Comparison of ENCODE assay signal across 8 mouse cellular contexts in the genomic region with DNA sequence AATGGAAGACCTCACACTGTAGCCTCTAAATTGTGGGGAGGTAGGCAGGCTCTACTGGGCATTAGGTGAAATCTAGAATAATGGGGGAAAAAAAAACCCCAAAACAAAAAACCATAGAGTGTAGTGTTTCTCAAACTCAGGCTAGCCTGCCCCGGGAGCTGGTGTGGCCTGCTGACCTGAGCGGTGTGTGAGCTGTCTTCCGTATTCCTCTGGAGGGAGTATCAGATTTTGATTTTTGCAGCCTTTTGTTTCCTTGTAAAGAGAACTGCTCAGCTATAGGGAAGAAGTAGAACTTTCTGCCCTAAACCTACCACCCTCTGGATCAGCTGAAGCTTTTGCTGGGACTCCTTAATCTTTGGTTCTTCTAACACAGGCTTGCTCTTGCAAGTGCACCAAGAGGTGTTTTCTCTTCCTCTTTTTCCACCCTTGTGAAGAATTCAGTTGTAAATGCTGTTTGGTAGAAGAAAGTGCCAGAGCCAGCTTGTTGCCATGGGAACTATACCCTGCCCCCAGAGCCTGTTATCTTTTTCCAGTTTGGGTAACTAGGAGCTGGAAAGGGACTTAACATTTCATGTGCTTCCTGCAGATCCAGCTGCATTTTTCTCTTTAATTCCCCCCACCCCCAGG. TPM values are rescaled to one million over a fixed set of nuclear protein-coding genes. Genes with fewer than 3 reads are reported as not detected.
DNase-seq lines count a peak whose midpoint lies in the region; ATAC-seq and TF ChIP-seq lines count a peak whose summit lies in the region.

No protein-coding gene starts in this region.

- in situ Hi-C loops in CH12.LX (cut with MboI; ENCODE audit: low pct_ligation_motif_present, low pct_unique_long_range_greater_than_20kb, low sequenced_read_pairs): no loop called here

- peak overlapping the region; percentile 84 for H3K4me2 ChIP-seq in heart, embryonic 11.5 days
- H3K4me2 ChIP-seq in CH12.LX (ENCODE audit: insufficient read depth, low read depth, poor library complexity, severe bottlenecking): peak overlapping the region; percentile 97
- H3K4me2 ChIP-seq in forebrain, embryonic 15.5 days (replicated peaks): peak overlapping the region; percentile 30; the same call in 1 of the 2 replicates
- peak overlapping the region; percentile 66 for H3K4me2 ChIP-seq in liver, embryonic 11.5 days

- peaks cover 16% of the 10 kb centered on the region for H3K36me3 ChIP-seq in heart, embryonic 11.5 days (ENCODE audit: control insufficient read depth, insufficient read depth, low read length)
- H3K36me3 ChIP-seq in CH12.LX (replicated peaks in 1 of 2; ENCODE audit: control insufficient read depth in 1 of 2, insufficient read depth in 1 of 2, low read length in 1 of 2): peaks cover 30 to 56% of the 10 kb centered on the region in 2 experiments
- H3K36me3 ChIP-seq in forebrain, embryonic 15.5 days: peaks cover 21% of the 10 kb centered on the region
- peaks cover 23% of the 10 kb centered on the region for H3K36me3 ChIP-seq in liver, embryonic 11.5 days (ENCODE audit: control insufficient read depth, insufficient read depth, low read length)

- H3K27me3 ChIP-seq in heart, embryonic 11.5 days (ENCODE audit: control insufficient read depth, insufficient read depth, low read length): no peaks in the 10 kb centered on the region
- H3K27me3 ChIP-seq in CH12.LX (replicated peaks): no peaks in the 10 kb centered on the region
- H3K27me3 ChIP-seq in forebrain, embryonic 15.5 days: no peaks in the 10 kb centered on the region
- no peaks in the 10 kb centered on the region for H3K27me3 ChIP-seq in liver, embryonic 11.5 days (replicated peaks; ENCODE audit: control insufficient read depth, insufficient read depth, low read length)
- H3K27me3 ChIP-seq in cerebellum, adult 2 months (ENCODE audit: control insufficient read depth, insufficient read depth, low read length): no peaks in the 10 kb centered on the region

- H3K4me3 ChIP-seq in heart, embryonic 11.5 days (ENCODE audit: low read depth, low read length): no peak overlapping the region; the same call in 1 of the 2 replicates
- H3K4me3 ChIP-seq in CH12.LX (replicated peaks in 1 of 3; ENCODE audit: low read depth in 2 of 3, low read length in 2 of 3, poor library complexity in 1 of 3): peak overlapping the region; percentile 29 to 45 (median 35)
- no peak overlapping the region for H3K4me3 ChIP-seq in forebrain, embryonic 15.5 days
- peak overlapping the region; percentile 74; the same call in 1 of the 2 replicates for H3K4me3 ChIP-seq in liver, embryonic 11.5 days (ENCODE audit: low read depth, low read length)
- H3K4me3 ChIP-seq in cerebellum, adult 2 months (replicated peaks; ENCODE audit: insufficient read depth, low read depth, low read length): no peak overlapping the region

- dilution Hi-C loops in CH12.LX (cut with MboI; ENCODE audit: extremely low pct_ligation_motif_present, extremely low pct_unique_long_range_greater_than_20kb, low sequenced_read_pairs): no loop called here

- peak overlapping the region; percentile 62; the same call in 1 of the 2 replicates for H3K27ac ChIP-seq in heart, embryonic 11.5 days (ENCODE audit: low read depth, low read length)
- peak overlapping the region; percentile 59; the same call in 1 of the 2 replicates for H3K27ac ChIP-seq in CH12.LX (ENCODE audit: insufficient read depth, low read depth)
- H3K27ac ChIP-seq in forebrain, embryonic 15.5 days (replicated peaks): peak overlapping the region; percentile 65
- peak overlapping the region; percentile 77 for H3K27ac ChIP-seq in liver, embryonic 11.5 days (ENCODE audit: low read depth, low read length)
- H3K27ac ChIP-seq in cerebellum, adult 2 months (ENCODE audit: insufficient read depth, low read length): no peak overlapping the region

- peaks cover 73% of the 10 kb centered on the region for H3K79me2 ChIP-seq in CH12.LX (replicated peaks; ENCODE audit: control insufficient read depth, extremely low read depth, insufficient read depth, poor library complexity, severe bottlenecking)

- no peaks in the 10 kb centered on the region for H3K9me3 ChIP-seq in heart, embryonic 11.5 days (replicated peaks; ENCODE audit: control insufficient read depth, low read length)
- H3K9me3 ChIP-seq in CH12.LX (replicated peaks; ENCODE audit: low read length): no peaks in the 10 kb centered on the region
- H3K9me3 ChIP-seq in forebrain, embryonic 15.5 days: no peaks in the 10 kb centered on the region
- no peaks in the 10 kb centered on the region for H3K9me3 ChIP-seq in liver, embryonic 11.5 days (ENCODE audit: control insufficient read depth, low read length)

- ATAC-seq in heart, embryonic 11.5 days (replicated peaks; ENCODE audit: insufficient number of reproducible peaks, low FRiP score, low TSS enrichment): no peak
- no peak for ATAC-seq in forebrain, embryonic 15.5 days (replicated peaks)
- ATAC-seq in liver, embryonic 11.5 days (replicated peaks; ENCODE audit: low FRiP score): no peak

- peaks cover 48% of the 10 kb centered on the region for H3K4me1 ChIP-seq in heart, embryonic 11.5 days (ENCODE audit: control insufficient read depth, insufficient read depth, low read length)
- H3K4me1 ChIP-seq in CH12.LX (ENCODE audit: control insufficient read depth in 1 of 2, insufficient read depth in 2 of 2): peaks cover 11 to 47% of the 10 kb centered on the region in 2 experiments; a peak in 3 of 4 replicates
- H3K4me1 ChIP-seq in forebrain, embryonic 15.5 days: peaks cover 52% of the 10 kb centered on the region
- peaks cover 53% of the 10 kb centered on the region for H3K4me1 ChIP-seq in liver, embryonic 11.5 days (replicated peaks; ENCODE audit: control insufficient read depth, insufficient read depth, low read length)
- H3K4me1 ChIP-seq in cerebellum, adult 2 months (ENCODE audit: control insufficient read depth, insufficient read depth, low read length): peaks cover 17% of the 10 kb centered on the region

- no peak for TF ChIP-seq CTCF in CH12.LX (conservative IDR thresholded peaks at IDR 0.05 in 1 of 2, IDR thresholded peaks at IDR 0.05 in 1 of 2; ENCODE audit: low read depth in 2 of 2, low read length in 2 of 2)
- TF ChIP-seq CTCF in cerebellum, adult 2 months (IDR thresholded peaks at IDR 0.05; ENCODE audit: borderline replicate concordance, insufficient read depth, low read depth, low read length): no peak

- peak; percentile 60; the same call in 1 of the 2 replicates for TF ChIP-seq EP300 in CH12.LX (IDR thresholded peaks at IDR 0.05; ENCODE audit: low read length)

- 52% methylated on average over 3 of the region's 3 CpGs for WGBS in heart, embryonic 11.5 days (ENCODE audit: insufficient replicate concordance)
- WGBS in forebrain, embryonic 15.5 days: 52% methylated on average over 3 of the region's 3 CpGs
- WGBS in liver, embryonic 11.5 days: 45% methylated on average over 3 of the region's 3 CpGs
- WGBS in cerebellum, adult 2 months: 52% methylated on average over 3 of the region's 3 CpGs

- TF ChIP-seq RAD21 in CH12.LX (IDR thresholded peaks at IDR 0.05; ENCODE audit: low read depth, low read length): no peak

- no peak for DNase-seq in heart, postnatal 14 days
- DNase-seq in CH12.LX (ENCODE audit: extremely low read depth): peak; percentile 67
- DNase-seq in liver, embryonic 11.5 days (ENCODE audit: low spot score): no peak
- peak; percentile 61 for DNase-seq in right cerebral cortex, postnatal 25 days
- no peak for DNase-seq in cerebellum, adult 2 months
- no peak for DNase-seq in kidney, adult 18-20 months

- peak overlapping the region; percentile 18; the same call in 1 of the 2 replicates for H3K9ac ChIP-seq in heart, embryonic 11.5 days (ENCODE audit: low read depth, low read length)
- peak overlapping the region; percentile 90 for H3K9ac ChIP-seq in CH12.LX (ENCODE audit: insufficient read depth, low read depth)
- no peak overlapping the region for H3K9ac ChIP-seq in forebrain, embryonic 15.5 days (replicated peaks)
- 0 out of 2 replicates have a peak overlapping the region, but pooled peaks have one; percentile 28 for H3K9ac ChIP-seq in liver, embryonic 11.5 days (ENCODE audit: low read depth, low read length)

- intact Hi-C loops in heart, postnatal 14 days (cut with DNase I): loop anchor here (5.0 kb wide), 1 partner anchor 128 kb away; the partner anchor contains the start of genes Rab13 and Rps27

- no peak for TF ChIP-seq POLR2A in CH12.LX (IDR thresholded peaks at IDR 0.05; ENCODE audit: low read depth, low read length)
- no peak for TF ChIP-seq POLR2A in cerebellum, adult 2 months (IDR thresholded peaks at IDR 0.05; ENCODE audit: borderline replicate concordance, insufficient read depth, low read length)

RNA-seq across cellular contexts. Expression of gene Tpm3, which starts 11.4 kb away (rescaled TPM):
- polyA plus RNA-seq in heart, embryonic 11.5 days (2014; fragmentation: Nextera tagmentation; extraction: Ambion mirVana): 352 and 354 TPM in 2 replicates
- 10 to 100 TPM; 71.0 to 71.4 TPM for total RNA-seq in heart, postnatal 14 days (2021)
- 309 and 364 TPM in 2 replicates for total RNA-seq in CH12.LX (2012; rRNA removed)
- total RNA-seq in CH12.LX (2014; rRNA removed): 448 and 501 TPM in 2 replicates
- 810 and 952 TPM in 2 replicates for polyA plus RNA-seq in CH12.LX (2012; ENCODE audit: insufficient read length, low read depth)
- polyA plus RNA-seq in forebrain, embryonic 15.5 days (2015; fragmentation: Nextera tagmentation; extraction: Ambion mirVana): 448 and 450 TPM in 2 replicates
- polyA plus RNA-seq in liver, embryonic 11.5 days (2014; fragmentation: Nextera tagmentation; extraction: Ambion mirVana): 443 and 461 TPM in 2 replicates
- polyA plus RNA-seq in cerebellum, adult 2 months (2012; rRNA removed): 120 and 124 TPM in 2 replicates

RNA-seq across cellular contexts. Expression of gene Nup210l, which starts 20.1 kb away (rescaled TPM):
- polyA plus RNA-seq in heart, embryonic 11.5 days (2014; fragmentation: Nextera tagmentation; extraction: Ambion mirVana): 0.60 and 0.61 TPM in 2 replicates
- under 1 TPM; 0.12 to 0.14 TPM for total RNA-seq in heart, postnatal 14 days (2021)
- 0.42 and 0.67 TPM in 2 replicates for total RNA-seq in CH12.LX (2012; rRNA removed)
- total RNA-seq in CH12.LX (2014; rRNA removed): 0.43 and 0.63 TPM in 2 replicates
- polyA plus RNA-seq in CH12.LX (2012; ENCODE audit: insufficient read length, low read depth): 0.47 and 0.61 TPM in 2 replicates
- polyA plus RNA-seq in forebrain, embryonic 15.5 days (2015; fragmentation: Nextera tagmentation; extraction: Ambion mirVana): 0.23 and 0.29 TPM in 2 replicates
- 0.34 and 0.49 TPM in 2 replicates for polyA plus RNA-seq in liver, embryonic 11.5 days (2014; fragmentation: Nextera tagmentation; extraction: Ambion mirVana)
- 0.16 and 0.27 TPM in 2 replicates for polyA plus RNA-seq in cerebellum, adult 2 months (2012; rRNA removed)

RNA-seq across cellular contexts. Expression of gene Ubap2l, which starts 31.4 kb away (rescaled TPM):
- 186 and 195 TPM in 2 replicates for polyA plus RNA-seq in heart, embryonic 11.5 days (2014; fragmentation: Nextera tagmentation; extraction: Ambion mirVana)
- total RNA-seq in heart, postnatal 14 days (2021): 100 to 1,000 TPM; 119 to 130 TPM
- 72.6 and 83.7 TPM in 2 replicates for total RNA-seq in CH12.LX (2012; rRNA removed)
- total RNA-seq in CH12.LX (2014; rRNA removed): 48.5 and 49.0 TPM in 2 replicates
- polyA plus RNA-seq in CH12.LX (2012; ENCODE audit: insufficient read length, low read depth): 189 and 201 TPM in 2 replicates
- 149 and 159 TPM in 2 replicates for polyA plus RNA-seq in forebrain, embryonic 15.5 days (2015; fragmentation: Nextera tagmentation; extraction: Ambion mirVana)
- 220 and 229 TPM in 2 replicates for polyA plus RNA-seq in liver, embryonic 11.5 days (2014; fragmentation: Nextera tagmentation; extraction: Ambion mirVana)
- polyA plus RNA-seq in cerebellum, adult 2 months (2012; rRNA removed): 90.4 and 102 TPM in 2 replicates

RNA-seq across cellular contexts. Expression of gene 4933434E20Rik, which starts 32.4 kb away (rescaled TPM):
- 158 and 165 TPM in 2 replicates for polyA plus RNA-seq in heart, embryonic 11.5 days (2014; fragmentation: Nextera tagmentation; extraction: Ambion mirVana)
- total RNA-seq in heart, postnatal 14 days (2021): 10 to 100 TPM; 60.6 to 67.1 TPM
- total RNA-seq in CH12.LX (2012; rRNA removed) (89.5 and 92.2 TPM in 2 replicates), CH12.LX (2014; rRNA removed) (126 and 133 TPM in 2 replicates)
- polyA plus RNA-seq in CH12.LX (2012; ENCODE audit: insufficient read length, low read depth): 101 and 102 TPM in 2 replicates
- 215 and 217 TPM in 2 replicates for polyA plus RNA-seq in forebrain, embryonic 15.5 days (2015; fragmentation: Nextera tagmentation; extraction: Ambion mirVana)
- 159 and 173 TPM in 2 replicates for polyA plus RNA-seq in liver, embryonic 11.5 days (2014; fragmentation: Nextera tagmentation; extraction: Ambion mirVana)
- 112 and 116 TPM in 2 replicates for polyA plus RNA-seq in cerebellum, adult 2 months (2012; rRNA removed)

Comparison
In these comparisons a context has a peak if more than half of its experiments do, and no peak if none do; other contexts are left out.
1. H3K4me2 ChIP-seq: peak in every context shown above with its lines; median percentile 97 in CH12.LX; 84 in heart, embryonic 11.5 days; 66 in liver, embryonic 11.5 days; 30 in forebrain, embryonic 15.5 days.
2. H3K4me3 ChIP-seq: peak in CH12.LX (3 of 3) and liver, embryonic 11.5 days (single experiment); none in heart, embryonic 11.5 days (single experiment), forebrain, embryonic 15.5 days (single experiment) and cerebellum, adult 2 months (single experiment).
3. DNase-seq: peak in CH12.LX (single experiment) and right cerebral cortex, postnatal 25 days (single experiment); none in heart, postnatal 14 days (0 of 2), liver, embryonic 11.5 days (single experiment), cerebellum, adult 2 months (0 of 2) and kidney, adult 18-20 months (single experiment).